Mouse (Mus musculus): Measurements from ENCODE around the gene Cry2. TPM values are rescaled to one million over a fixed set of nuclear protein-coding genes. Genes with fewer than 3 reads are reported as not detected.
"Not testable (repeated sequence)": the region's sequence is repeated elsewhere in the genome, so short reads cannot be mapped to it uniquely, and the experiment has no call there.

Gene Cry2
- 0.19 and 0.63 TPM in 2 replicates for total RNA-seq (2015; ENCODE audit: low replicate concordance)
- total RNA-seq (2017; ENCODE audit: low replicate concordance), result 1.3 and 1.5 TPM in 2 replicates

DNA sequence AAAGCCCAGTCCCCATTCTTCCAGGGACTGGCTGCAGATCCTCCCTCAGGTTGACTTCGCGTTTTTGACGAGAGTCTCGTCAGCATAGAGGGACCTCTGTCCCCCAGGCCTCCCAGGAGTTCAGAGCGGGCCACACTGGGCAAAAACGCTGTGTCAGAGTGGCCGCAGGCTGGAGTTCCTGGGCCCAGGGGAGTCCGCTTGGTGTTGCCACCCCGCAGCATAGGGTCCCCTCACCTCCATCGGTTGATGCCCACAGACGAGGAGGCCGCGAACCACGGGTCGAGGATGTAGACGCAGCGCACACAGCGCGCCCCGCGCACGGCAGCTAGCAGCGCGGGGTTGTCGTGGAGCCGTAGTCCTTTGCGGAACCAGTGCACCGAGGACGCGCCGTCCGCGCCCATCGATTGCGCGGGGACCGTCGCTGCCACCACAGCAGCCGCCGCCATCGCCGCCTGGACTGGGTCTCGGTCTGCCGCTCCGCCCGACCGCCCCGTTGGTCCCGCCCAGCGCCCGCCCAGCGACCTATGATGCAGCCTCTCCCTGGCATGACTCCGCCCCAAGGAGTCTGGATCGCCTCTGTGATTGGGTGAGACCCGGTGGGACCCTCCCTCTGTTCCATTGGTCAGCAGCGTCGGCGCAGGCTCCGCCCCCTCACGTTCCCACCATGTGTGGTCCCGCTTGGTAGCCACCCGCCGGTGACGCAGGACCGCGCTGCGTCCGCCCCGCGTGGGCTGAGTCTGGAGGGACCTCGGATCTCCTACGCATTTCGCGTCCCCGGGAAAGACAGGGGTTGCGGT lies at the start of gene Cry2:
TSS of gene Cry2 (minus strand) at position 466 of the 797 bp plus-strand sequence.
- peak; percentile 96 for ATAC-seq (replicated peaks; ENCODE audit: low FRiP score, poor library complexity, severe bottlenecking)

GRCm38 (mm10) chr2:92483505-92483904 lies 49.7 kb upstream of the Cry2 start:
- ATAC-seq (replicated peaks; ENCODE audit: low FRiP score, poor library complexity, severe bottlenecking), result no peak

- ATAC-seq (replicated peaks; ENCODE audit: low FRiP score, poor library complexity, severe bottlenecking), result no peak
These were observed 48.7 kb upstream of the Cry2 start for GRCm38 (mm10) chr2:92482551-92482950.

DNA sequence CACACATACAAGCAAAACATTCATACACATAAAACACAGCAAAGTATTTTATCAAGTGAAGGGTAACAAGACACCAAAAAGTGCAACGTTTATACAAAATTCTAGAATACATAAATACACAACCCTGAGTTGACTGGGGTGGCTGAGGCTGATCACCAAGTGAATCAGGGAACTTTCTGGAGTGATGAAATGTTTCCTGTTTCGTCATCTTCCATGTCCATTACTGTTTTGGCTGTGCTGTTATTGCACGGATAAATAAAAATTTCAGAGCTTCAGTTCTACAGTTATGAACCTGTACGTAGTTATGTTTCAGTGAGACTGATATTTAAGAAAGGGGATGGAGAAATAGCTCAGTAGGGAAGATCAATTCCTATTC lies 44.5 kb upstream of the Cry2 start:
- no peak for ATAC-seq (replicated peaks; ENCODE audit: low FRiP score, poor library complexity, severe bottlenecking)

DNA sequence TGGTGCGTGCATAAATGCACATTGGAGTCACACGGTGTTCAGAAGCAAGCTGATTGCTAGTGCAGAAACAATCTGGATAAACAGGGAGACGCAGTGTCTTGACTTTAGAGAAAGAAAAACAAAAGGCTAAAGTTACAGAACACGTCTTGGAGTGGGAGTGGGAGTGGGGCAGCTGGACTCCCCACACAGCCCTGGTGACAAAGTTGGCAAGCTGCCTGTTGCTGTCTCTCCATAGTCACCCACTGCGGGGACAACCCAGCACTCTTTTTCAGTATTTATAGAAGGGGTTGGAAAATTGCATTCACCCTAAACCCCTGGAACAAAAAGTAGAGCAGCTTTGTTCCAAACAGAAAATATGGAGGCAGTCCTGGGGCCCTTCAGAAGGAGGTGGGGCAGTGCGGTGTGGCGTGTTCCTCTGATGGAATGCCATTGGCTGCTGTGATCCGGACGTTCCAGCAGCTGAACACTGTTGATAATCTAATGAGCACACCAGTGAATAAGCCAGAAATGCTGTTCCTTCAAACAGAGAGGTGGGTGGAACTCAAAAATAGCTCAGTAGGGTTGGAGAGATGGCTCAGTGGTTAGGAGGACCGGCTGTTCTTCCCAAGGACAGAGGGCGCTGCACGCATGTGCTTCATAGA lies 43.9 kb upstream of the Cry2 start:
- ATAC-seq (replicated peaks; ENCODE audit: low FRiP score, poor library complexity, severe bottlenecking), result no peak

DNA sequence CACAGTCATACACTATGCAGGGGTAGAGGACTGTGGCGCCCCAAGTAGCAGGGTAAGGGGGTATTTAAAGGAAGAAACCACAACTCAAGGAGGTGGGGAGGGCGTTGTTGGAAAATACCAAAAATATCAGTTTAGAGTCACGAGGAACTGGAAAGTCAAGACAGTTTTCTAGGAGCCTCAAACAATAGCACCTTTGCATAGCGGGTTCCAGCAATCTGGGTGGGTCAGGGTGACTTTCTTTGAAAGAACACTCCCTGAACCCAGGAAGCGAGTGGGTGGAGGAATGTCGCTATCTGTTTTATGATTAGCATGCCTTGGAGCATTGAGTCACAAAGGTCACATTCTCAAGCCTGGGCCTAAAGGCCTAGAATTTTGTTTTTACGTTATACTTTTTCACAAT lies 42.7 kb upstream of the Cry2 start:
- ATAC-seq (replicated peaks; ENCODE audit: low FRiP score, poor library complexity, severe bottlenecking), result not testable (repeated sequence)

- no peak for ATAC-seq (replicated peaks; ENCODE audit: low FRiP score, poor library complexity, severe bottlenecking)
These were observed 41.9 kb upstream of the Cry2 start for GRCm38 (mm10) chr2:92475711-92476110.

DNA sequence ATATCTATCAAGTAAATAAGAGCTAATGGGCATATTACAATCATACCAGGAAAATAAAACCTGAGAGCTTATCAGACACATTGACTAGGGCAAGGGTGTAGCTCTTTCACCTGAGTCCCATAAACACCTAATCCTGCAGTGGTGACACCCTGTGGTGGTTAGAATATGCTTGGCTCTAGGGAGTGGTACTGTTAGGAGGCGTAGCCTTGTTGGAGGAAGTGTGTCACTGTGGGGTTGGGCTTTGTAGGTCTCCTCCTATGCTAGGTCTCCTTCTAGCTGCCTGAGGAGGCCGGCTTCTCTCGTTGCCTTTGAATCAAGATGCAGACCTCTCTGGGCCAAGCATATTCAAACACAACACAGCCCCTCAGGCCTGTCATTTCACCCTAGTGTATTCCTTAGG lies 41.1 kb upstream of the Cry2 start:
- ATAC-seq (replicated peaks; ENCODE audit: low FRiP score, poor library complexity, severe bottlenecking), result no peak

GRCm38 (mm10) chr2:92471886-92472670 lies 38.2 kb upstream of the Cry2 start:
- ATAC-seq (replicated peaks; ENCODE audit: low FRiP score, poor library complexity, severe bottlenecking), result no peak

DNA sequence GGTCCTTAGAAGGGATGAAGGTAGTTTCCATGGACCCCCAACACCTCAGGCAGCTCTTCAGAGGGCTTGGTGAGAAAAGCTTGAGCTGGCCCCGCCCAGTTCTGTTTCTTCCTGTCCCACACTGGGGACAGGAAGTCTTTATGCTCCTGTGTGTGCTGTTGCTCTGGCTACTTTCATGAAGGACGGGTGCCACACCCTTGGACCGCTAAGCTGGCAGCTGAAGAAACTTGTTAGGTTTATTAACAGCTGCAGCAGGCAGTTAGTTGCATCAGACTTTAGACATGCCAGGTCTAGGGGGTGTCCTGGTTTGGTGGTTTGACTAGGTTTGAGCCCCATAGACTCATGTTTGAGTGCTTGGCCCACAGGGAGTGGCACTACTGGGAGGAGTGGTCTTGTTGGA lies 30.8 kb upstream of the Cry2 start:
- no peak for ATAC-seq (replicated peaks; ENCODE audit: low FRiP score, poor library complexity, severe bottlenecking)

GRCm38 (mm10) chr2:92461215-92461614 lies 27.4 kb upstream of the Cry2 start:
- no peak for ATAC-seq (replicated peaks; ENCODE audit: low FRiP score, poor library complexity, severe bottlenecking)

GRCm38 (mm10) chr2:92459921-92460707 lies 26.3 kb upstream of the Cry2 start, which contains the start of gene Slc35c1:
TSS of gene Slc35c1 (minus strand) at chr2:92460538.
- no peak for ATAC-seq (replicated peaks; ENCODE audit: low FRiP score, poor library complexity, severe bottlenecking)

- ATAC-seq (replicated peaks; ENCODE audit: low FRiP score, poor library complexity, severe bottlenecking), result peak; percentile 84
These were observed 25.5 kb upstream of the Cry2 start for GRCm38 (mm10) chr2:92459141-92459920.

GRCm38 (mm10) chr2:92458481-92458880 lies 24.6 kb upstream of the Cry2 start:
- ATAC-seq (replicated peaks; ENCODE audit: low FRiP score, poor library complexity, severe bottlenecking), result no peak

GRCm38 (mm10) chr2:92456970-92457530 lies 23.2 kb upstream of the Cry2 start:
- ATAC-seq (replicated peaks; ENCODE audit: low FRiP score, poor library complexity, severe bottlenecking), result no peak

GRCm38 (mm10) chr2:92455704-92456103 lies 21.9 kb upstream of the Cry2 start:
- no peak for ATAC-seq (replicated peaks; ENCODE audit: low FRiP score, poor library complexity, severe bottlenecking)

- ATAC-seq (replicated peaks; ENCODE audit: low FRiP score, poor library complexity, severe bottlenecking), result no peak
These were observed 20.3 kb upstream of the Cry2 start for GRCm38 (mm10) chr2:92454166-92454565.

- no peak for ATAC-seq (replicated peaks; ENCODE audit: low FRiP score, poor library complexity, severe bottlenecking)
These were observed 17.3 kb upstream of the Cry2 start for GRCm38 (mm10) chr2:92451126-92451525.
